Mouse (Mus musculus): Measurements from ENCODE around the gene Slc17a3. TPM values are rescaled to one million over a fixed set of nuclear protein-coding genes. Genes with fewer than 3 reads are reported as not detected.

Slc17a3 gene
- polyA plus RNA-seq, 1 experiment from 2014 or later = not detected

- H3K36me3 ChIP-seq (ENCODE audit: control insufficient read depth, insufficient read depth, low read length) = no peaks in the 10 kb centered on the region
- 14% methylated on average over 6 of the region's 6 CpGs for WGBS
- no peak overlapping the region for H3K4me2 ChIP-seq (ENCODE audit: low read length)
- no peak overlapping the region for H3K27ac ChIP-seq (ENCODE audit: low read depth, low read length)
- ATAC-seq = peak; percentile 45; the same call in 1 of the 2 replicates
- no peaks in the 10 kb centered on the region for H3K27me3 ChIP-seq (replicated peaks; ENCODE audit: control insufficient read depth, insufficient read depth, low read length)
- no peak overlapping the region for H3K4me3 ChIP-seq (ENCODE audit: low read length)
- H3K9ac ChIP-seq (ENCODE audit: low read depth, low read length) = no peak overlapping the region
- no peaks in the 10 kb centered on the region for H3K9me3 ChIP-seq (ENCODE audit: control insufficient read depth, low read length)
- no peaks in the 10 kb centered on the region for H3K4me1 ChIP-seq (ENCODE audit: control insufficient read depth, insufficient read depth, low read depth, low read length)
Observed at GRCm38 (mm10) chr13:23833053-23833452, 6.2 kb upstream of the Slc17a3 start.

DNA sequence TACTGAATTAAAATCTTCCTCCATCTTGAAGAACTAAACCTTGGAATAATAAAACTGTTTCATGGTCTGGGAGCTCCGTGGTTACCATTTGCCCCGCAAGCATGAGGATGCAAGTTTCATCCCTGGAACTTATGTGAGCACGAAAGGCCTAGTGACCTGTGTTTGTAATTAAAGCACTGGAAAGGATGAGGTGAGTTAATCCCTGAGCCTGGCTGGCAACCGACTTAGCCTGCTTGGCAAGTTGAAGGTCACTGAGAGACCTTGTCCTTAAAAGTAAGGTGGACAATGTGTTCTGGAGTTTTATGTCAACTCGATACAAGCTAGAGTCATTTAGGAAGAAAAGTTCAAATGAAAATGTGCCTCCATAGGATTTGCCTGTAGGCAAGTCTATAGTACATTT is 4.4 kb upstream of the Slc17a3 start:
- no peak overlapping the region for H3K4me2 ChIP-seq (ENCODE audit: low read length)
- H3K36me3 ChIP-seq (ENCODE audit: control insufficient read depth, insufficient read depth, low read length) = no peaks in the 10 kb centered on the region
- no peak for ATAC-seq
- no peaks in the 10 kb centered on the region for H3K4me1 ChIP-seq (ENCODE audit: control insufficient read depth, insufficient read depth, low read depth, low read length)
- no peaks in the 10 kb centered on the region for H3K9me3 ChIP-seq (ENCODE audit: control insufficient read depth, low read length)
- 88% methylated on average over 5 of the region's 5 CpGs for WGBS
- no peak overlapping the region for H3K9ac ChIP-seq (ENCODE audit: low read depth, low read length)
- no peak overlapping the region for H3K27ac ChIP-seq (ENCODE audit: low read depth, low read length)
- no peaks in the 10 kb centered on the region for H3K27me3 ChIP-seq (replicated peaks; ENCODE audit: control insufficient read depth, insufficient read depth, low read length)
- H3K4me3 ChIP-seq (ENCODE audit: low read length) = no peak overlapping the region

- no peaks in the 10 kb centered on the region for H3K36me3 ChIP-seq (ENCODE audit: control insufficient read depth, insufficient read depth, low read length)
- WGBS = 97% methylated on average over 5 of the region's 5 CpGs
- no peak overlapping the region for H3K4me2 ChIP-seq (ENCODE audit: low read length)
- ATAC-seq = no peak
- H3K27ac ChIP-seq (ENCODE audit: low read depth, low read length) = no peak overlapping the region
- H3K9ac ChIP-seq (ENCODE audit: low read depth, low read length) = no peak overlapping the region
- H3K4me1 ChIP-seq (ENCODE audit: control insufficient read depth, insufficient read depth, low read depth, low read length) = no peaks in the 10 kb centered on the region
- H3K27me3 ChIP-seq (replicated peaks; ENCODE audit: control insufficient read depth, insufficient read depth, low read length) = no peaks in the 10 kb centered on the region
- H3K9me3 ChIP-seq (ENCODE audit: control insufficient read depth, low read length) = no peaks in the 10 kb centered on the region
- no peak overlapping the region for H3K4me3 ChIP-seq (ENCODE audit: low read length)
Observed at GRCm38 (mm10) chr13:23836630-23837029, 2.6 kb upstream of the Slc17a3 start.

GRCm38 (mm10) chr13:23845851-23846250 is 6.6 kb downstream of the Slc17a3 start:
- Histone ChIP-seq H3K4me2 (ENCODE audit: low read length) (no peak overlapping the region), H3K9ac (ENCODE audit: low read depth, low read length) (no peak overlapping the region), H3K4me3 (ENCODE audit: low read length) (no peak overlapping the region), H3K27me3 (replicated peaks; ENCODE audit: control insufficient read depth, insufficient read depth, low read length) (no peaks in the 10 kb centered on the region), H3K36me3 (ENCODE audit: control insufficient read depth, insufficient read depth, low read length) (no peaks in the 10 kb centered on the region), H3K27ac (ENCODE audit: low read depth, low read length) (no peak overlapping the region), H3K4me1 (ENCODE audit: control insufficient read depth, insufficient read depth, low read depth, low read length) (no peaks in the 10 kb centered on the region), H3K9me3 (ENCODE audit: control insufficient read depth, low read length) (no peaks in the 10 kb centered on the region)
- 85% methylated on average over 4 of the region's 4 CpGs for WGBS
- ATAC-seq = no peak

DNA sequence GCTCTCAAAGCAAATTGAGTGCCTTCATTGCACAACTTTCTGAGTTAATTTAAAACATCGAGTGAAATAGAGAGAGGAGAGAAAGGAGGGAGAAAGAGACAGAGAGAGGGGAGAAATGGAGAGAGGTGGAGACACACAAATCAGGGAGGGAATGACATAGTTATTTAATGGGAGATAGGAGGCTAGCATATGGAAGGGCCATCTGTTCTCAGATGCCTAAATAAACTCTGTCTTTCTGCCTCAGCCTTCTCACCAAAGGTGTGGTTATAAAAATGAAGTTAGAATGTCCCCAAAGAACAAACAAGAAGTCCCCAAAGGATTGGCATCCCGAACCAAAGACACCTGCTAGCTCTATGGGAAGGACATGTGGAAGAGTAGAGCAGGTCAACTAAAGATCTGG is 10.1 kb downstream of the Slc17a3 start:
- no peak overlapping the region for H3K27ac ChIP-seq (ENCODE audit: low read depth, low read length)
- no peak for ATAC-seq
- H3K4me3 ChIP-seq (ENCODE audit: low read length) = no peak overlapping the region
- 91% methylated on average over 2 of the region's 2 CpGs for WGBS
- no peaks in the 10 kb centered on the region for H3K9me3 ChIP-seq (ENCODE audit: control insufficient read depth, low read length)
- no peaks in the 10 kb centered on the region for H3K36me3 ChIP-seq (ENCODE audit: control insufficient read depth, insufficient read depth, low read length)
- no peak overlapping the region for H3K9ac ChIP-seq (ENCODE audit: low read depth, low read length)
- H3K27me3 ChIP-seq (replicated peaks; ENCODE audit: control insufficient read depth, insufficient read depth, low read length) = no peaks in the 10 kb centered on the region
- no peaks in the 10 kb centered on the region for H3K4me1 ChIP-seq (ENCODE audit: control insufficient read depth, insufficient read depth, low read depth, low read length)
- no peak overlapping the region for H3K4me2 ChIP-seq (ENCODE audit: low read length)

DNA sequence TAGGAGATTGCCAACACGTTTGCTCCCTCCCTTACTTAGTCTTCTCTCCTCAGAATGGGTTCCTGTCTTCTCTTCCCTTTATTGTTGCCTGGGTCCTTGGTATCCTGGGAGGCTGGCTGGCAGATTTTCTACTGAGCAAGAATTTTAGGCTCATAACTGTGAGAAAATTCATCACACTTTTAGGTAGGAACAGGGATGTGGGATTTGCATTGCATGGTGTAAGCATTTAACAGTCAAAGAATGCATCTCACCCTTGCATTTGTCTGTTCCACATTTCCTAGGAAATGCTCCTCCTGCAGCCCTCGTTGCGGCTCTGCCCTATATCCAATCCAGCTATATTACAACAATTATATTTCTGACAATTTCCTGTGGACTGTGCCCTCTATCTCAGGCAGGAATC is 17.2 kb downstream of the Slc17a3 start:
- H3K4me2 ChIP-seq (ENCODE audit: low read length) = no peak overlapping the region
- no peaks in the 10 kb centered on the region for H3K36me3 ChIP-seq (ENCODE audit: control insufficient read depth, insufficient read depth, low read length)
- H3K9ac ChIP-seq (ENCODE audit: low read depth, low read length) = no peak overlapping the region
- 57% methylated on average over 3 of the region's 3 CpGs for WGBS
- no peak for ATAC-seq
- no peaks in the 10 kb centered on the region for H3K4me1 ChIP-seq (ENCODE audit: control insufficient read depth, insufficient read depth, low read depth, low read length)
- H3K4me3 ChIP-seq (ENCODE audit: low read length) = no peak overlapping the region
- no peaks in the 10 kb centered on the region for H3K9me3 ChIP-seq (ENCODE audit: control insufficient read depth, low read length)
- H3K27ac ChIP-seq (ENCODE audit: low read depth, low read length) = no peak overlapping the region
- no peaks in the 10 kb centered on the region for H3K27me3 ChIP-seq (replicated peaks; ENCODE audit: control insufficient read depth, insufficient read depth, low read length)

GRCm38 (mm10) chr13:23861815-23862214 is 22.6 kb downstream of the Slc17a3 start:
- no peaks in the 10 kb centered on the region for H3K27me3 ChIP-seq (replicated peaks; ENCODE audit: control insufficient read depth, insufficient read depth, low read length)
- no peaks in the 10 kb centered on the region for H3K36me3 ChIP-seq (ENCODE audit: control insufficient read depth, insufficient read depth, low read length)
- no peaks in the 10 kb centered on the region for H3K4me1 ChIP-seq (ENCODE audit: control insufficient read depth, insufficient read depth, low read depth, low read length)
- no peak for ATAC-seq
- no peak overlapping the region for H3K9ac ChIP-seq (ENCODE audit: low read depth, low read length)
- no peaks in the 10 kb centered on the region for H3K9me3 ChIP-seq (ENCODE audit: control insufficient read depth, low read length)
- no peak overlapping the region for H3K27ac ChIP-seq (ENCODE audit: low read depth, low read length)
- H3K4me3 ChIP-seq (ENCODE audit: low read length) = no peak overlapping the region
- H3K4me2 ChIP-seq (ENCODE audit: low read length) = no peak overlapping the region

GRCm38 (mm10) chr13:23864711-23865110 is 25.5 kb downstream of the Slc17a3 start:
- no peak overlapping the region for H3K27ac ChIP-seq (ENCODE audit: low read depth, low read length)
- H3K9me3 ChIP-seq (ENCODE audit: control insufficient read depth, low read length) = no peaks in the 10 kb centered on the region
- ATAC-seq = no peak
- WGBS = 77% methylated on average over 9 of the region's 9 CpGs
- H3K36me3 ChIP-seq (ENCODE audit: control insufficient read depth, insufficient read depth, low read length) = no peaks in the 10 kb centered on the region
- H3K4me2 ChIP-seq (ENCODE audit: low read length) = no peak overlapping the region
- no peaks in the 10 kb centered on the region for H3K27me3 ChIP-seq (replicated peaks; ENCODE audit: control insufficient read depth, insufficient read depth, low read length)
- no peak overlapping the region for H3K9ac ChIP-seq (ENCODE audit: low read depth, low read length)
- no peaks in the 10 kb centered on the region for H3K4me1 ChIP-seq (ENCODE audit: control insufficient read depth, insufficient read depth, low read depth, low read length)
- H3K4me3 ChIP-seq (ENCODE audit: low read length) = no peak overlapping the region

- no peaks in the 10 kb centered on the region for H3K36me3 ChIP-seq (ENCODE audit: control insufficient read depth, insufficient read depth, low read length)
- H3K4me2 ChIP-seq (ENCODE audit: low read length) = no peak overlapping the region
- H3K9ac ChIP-seq (ENCODE audit: low read depth, low read length) = no peak overlapping the region
- no peak overlapping the region for H3K4me3 ChIP-seq (ENCODE audit: low read length)
- 80% methylated on average over 9 of the region's 9 CpGs for WGBS
- no peak for ATAC-seq
- no peak overlapping the region for H3K27ac ChIP-seq (ENCODE audit: low read depth, low read length)
- H3K4me1 ChIP-seq (ENCODE audit: control insufficient read depth, insufficient read depth, low read depth, low read length) = no peaks in the 10 kb centered on the region
- no peaks in the 10 kb centered on the region for H3K27me3 ChIP-seq (replicated peaks; ENCODE audit: control insufficient read depth, insufficient read depth, low read length)
- no peaks in the 10 kb centered on the region for H3K9me3 ChIP-seq (ENCODE audit: control insufficient read depth, low read length)
Observed at GRCm38 (mm10) chr13:23866086-23866710, 27.0 kb downstream of the Slc17a3 start.

- no peaks in the 10 kb centered on the region for H3K36me3 ChIP-seq (ENCODE audit: control insufficient read depth, insufficient read depth, low read length)
- no peak overlapping the region for H3K9ac ChIP-seq (ENCODE audit: low read depth, low read length)
- WGBS = 85% methylated on average over 6 of the region's 6 CpGs
- H3K4me3 ChIP-seq (ENCODE audit: low read length) = no peak overlapping the region
- no peaks in the 10 kb centered on the region for H3K9me3 ChIP-seq (ENCODE audit: control insufficient read depth, low read length)
- H3K27ac ChIP-seq (ENCODE audit: low read depth, low read length) = no peak overlapping the region
- ATAC-seq = no peak
- H3K4me2 ChIP-seq (ENCODE audit: low read length) = no peak overlapping the region
- H3K27me3 ChIP-seq (replicated peaks; ENCODE audit: control insufficient read depth, insufficient read depth, low read length) = no peaks in the 10 kb centered on the region
- no peaks in the 10 kb centered on the region for H3K4me1 ChIP-seq (ENCODE audit: control insufficient read depth, insufficient read depth, low read depth, low read length)
Observed at GRCm38 (mm10) chr13:23867000-23867399, 27.8 kb downstream of the Slc17a3 start.

Data from hindbrain, embryonic 16.5 days (tissue).